Mouse (Mus musculus) megakaryocyte, embryonic 14.5 days (primary cell): ENCODE results near the gene Uchl3.

Experiments used
- FLI1 ChIP-seq: IDR thresholded peaks from 2 replicates; pipeline ENCODE4 v1.6.1; 2012; ENCODE audit warnings: low read length, inconsistent platforms, mixed read lengths
- GATA1 ChIP-seq: IDR thresholded peaks from 3 replicates; pipeline ENCODE4 v1.6.1; 2012; ENCODE audit warnings: mixed read lengths, low read length, inconsistent platforms, borderline replicate concordance

DNA sequence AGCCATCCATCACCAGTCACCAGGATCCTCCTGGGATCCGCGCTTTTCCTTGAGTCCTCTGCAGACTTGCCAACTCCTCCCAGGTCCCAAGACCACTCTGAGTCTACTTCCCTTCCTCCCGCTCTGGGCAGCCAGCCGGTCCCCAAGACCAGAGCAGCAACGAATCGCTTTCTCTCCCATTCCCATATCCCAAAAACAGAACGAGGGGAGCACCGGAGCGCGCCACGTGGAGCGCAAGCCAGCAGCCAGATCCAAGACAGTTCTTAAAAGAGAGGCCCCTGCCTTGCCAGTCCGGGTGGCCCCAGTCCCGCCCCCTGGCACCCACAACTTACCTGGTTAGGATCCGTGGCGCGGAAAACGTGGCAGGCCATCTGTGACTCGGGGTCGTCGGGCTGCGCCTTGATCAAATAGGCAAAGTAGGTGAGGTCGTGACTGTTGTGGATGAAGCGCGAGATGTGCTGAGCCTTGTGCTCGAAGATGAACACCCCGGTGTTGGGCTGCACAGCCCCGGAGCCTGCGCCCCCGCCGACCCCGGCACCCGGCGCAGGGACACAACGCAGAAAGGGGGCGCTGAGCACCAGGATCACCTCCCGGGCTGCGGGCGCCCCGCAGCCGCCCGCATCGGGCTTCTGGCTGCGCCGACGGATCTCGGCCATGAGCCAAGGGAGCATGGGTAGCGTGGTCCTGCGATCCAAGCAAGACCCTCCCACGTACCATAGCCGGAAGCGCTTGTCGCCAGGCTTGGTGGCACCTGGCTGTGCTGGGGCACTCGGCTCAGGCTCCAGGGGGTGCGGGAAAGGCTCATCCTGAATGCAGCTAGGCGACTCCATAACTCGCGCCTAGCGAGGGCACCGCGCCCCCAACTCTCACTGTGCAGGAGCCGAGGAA lies 45.9 kb upstream of the Uchl3 start:
- TF ChIP-seq GATA1 (no peak), FLI1 (no peak)
